Mouse (Mus musculus): Measurements from ENCODE around the gene Cd244a.

The Cd244a gene

GRCm38 (mm10) chr1:171584584-171584983, 25.6 kb downstream of the Cd244a start:
- DNase-seq: no peak

- DNase-seq: no peak
Measured at GRCm38 (mm10) chr1:171604686-171605085, 45.7 kb downstream of the Cd244a start.

GRCm38 (mm10) chr1:171606656-171607055, 47.7 kb downstream of the Cd244a start:
- DNase-seq: no peak

GRCm38 (mm10) chr1:171607176-171607575, 48.2 kb downstream of the Cd244a start, which contains the start of gene Ly9:
Ly9 (minus strand) TSS chr1:171607410.
- no peak for DNase-seq

- no peak for DNase-seq
Measured at GRCm38 (mm10) chr1:171610026-171610425, 51.0 kb downstream of the Cd244a start.

GRCm38 (mm10) chr1:171610781-171611180, 51.8 kb downstream of the Cd244a start:
- DNase-seq: no peak

- DNase-seq: no peak
Measured at GRCm38 (mm10) chr1:171613962-171614361, 55.0 kb downstream of the Cd244a start.

- peak; percentile 13 to 18 for DNase-seq
Measured at GRCm38 (mm10) chr1:171616881-171617515, 58.0 kb downstream of the Cd244a start.

- no peak for DNase-seq
Measured at GRCm38 (mm10) chr1:171619001-171619400, 60.0 kb downstream of the Cd244a start.

GRCm38 (mm10) chr1:171619645-171620044, 60.7 kb downstream of the Cd244a start:
- DNase-seq: no peak

- no peak for DNase-seq
Measured at GRCm38 (mm10) chr1:171620091-171620490, 61.1 kb downstream of the Cd244a start.

- no peak for DNase-seq
Measured at GRCm38 (mm10) chr1:171627801-171628200, 68.8 kb downstream of the Cd244a start.

GRCm38 (mm10) chr1:171629168-171629567, 70.2 kb downstream of the Cd244a start:
- DNase-seq: no peak

GRCm38 (mm10) chr1:171630041-171630440, 71.0 kb downstream of the Cd244a start:
- DNase-seq: no peak

- DNase-seq: no peak
Measured at GRCm38 (mm10) chr1:171630912-171631311, 71.9 kb downstream of the Cd244a start.

- DNase-seq: no peak
Measured at GRCm38 (mm10) chr1:171631447-171631846, 72.5 kb downstream of the Cd244a start.

- DNase-seq: no peak
Measured at GRCm38 (mm10) chr1:171635696-171636095, 76.7 kb downstream of the Cd244a start.

GRCm38 (mm10) chr1:171637101-171637500, 78.1 kb downstream of the Cd244a start:
- DNase-seq: no peak

GRCm38 (mm10) chr1:171638686-171639085, 79.7 kb downstream of the Cd244a start:
- no peak for DNase-seq

- no peak for DNase-seq
Measured at GRCm38 (mm10) chr1:171640796-171641195, 81.8 kb downstream of the Cd244a start.

GRCm38 (mm10) chr1:171643612-171644011, 84.6 kb downstream of the Cd244a start:
- no peak for DNase-seq

GRCm38 (mm10) chr1:171646429-171646940, 87.5 kb downstream of the Cd244a start:
- no peak for DNase-seq

- no peak for DNase-seq
Measured at GRCm38 (mm10) chr1:171647716-171648115, 88.7 kb downstream of the Cd244a start.

- DNase-seq: no peak
Measured at GRCm38 (mm10) chr1:171648840-171649239, 89.8 kb downstream of the Cd244a start.

GRCm38 (mm10) chr1:171652734-171653133, 93.7 kb downstream of the Cd244a start, which contains the start of gene Slamf7:
Slamf7 (minus strand) TSS chr1:171653035.
- no peak for DNase-seq

All from cerebellum, postnatal 36 days (tissue).